Mouse (Mus musculus): ENCODE results near the gene Fam163a. TPM values are rescaled to one million over a fixed set of nuclear protein-coding genes. Genes with fewer than 3 reads are reported as not detected.

The Fam163a gene
- polyA plus RNA-seq, 1 experiment = 4.0 TPM

- TF ChIP-seq CTCF (IDR thresholded peaks at IDR 0.05; ENCODE audit: borderline replicate concordance, extremely low read depth, insufficient read depth, insufficient read length) (no peak), POLR2A (IDR thresholded peaks at IDR 0.05; ENCODE audit: borderline replicate concordance, extremely low read depth, insufficient read depth, insufficient read length, poor library complexity, severe bottlenecking) (no peak)
- no peak for DNase-seq (ENCODE audit: low read depth)
Observed at GRCm38 (mm10) chr1:156041451-156042241, 163.2 kb downstream of the Fam163a start.

GRCm38 (mm10) chr1:156040731-156041401, 164.0 kb downstream of the Fam163a start:
- DNase-seq (ENCODE audit: low read depth) = peak; percentile 96

GRCm38 (mm10) chr1:156039989-156040388, 164.8 kb downstream of the Fam163a start:
- peak; percentile 8 for DNase-seq (ENCODE audit: low read depth)

More at GRCm38 (mm10) chr1:156040731-156041401, 164.0 kb downstream of the Fam163a start:
- TF ChIP-seq POLR2A (IDR thresholded peaks at IDR 0.05; ENCODE audit: borderline replicate concordance, extremely low read depth, insufficient read depth, insufficient read length, poor library complexity, severe bottlenecking) (peak; percentile 93; the same call in 1 of the 2 replicates), CTCF (IDR thresholded peaks at IDR 0.05; ENCODE audit: borderline replicate concordance, extremely low read depth, insufficient read depth, insufficient read length) (no peak)

DNA sequence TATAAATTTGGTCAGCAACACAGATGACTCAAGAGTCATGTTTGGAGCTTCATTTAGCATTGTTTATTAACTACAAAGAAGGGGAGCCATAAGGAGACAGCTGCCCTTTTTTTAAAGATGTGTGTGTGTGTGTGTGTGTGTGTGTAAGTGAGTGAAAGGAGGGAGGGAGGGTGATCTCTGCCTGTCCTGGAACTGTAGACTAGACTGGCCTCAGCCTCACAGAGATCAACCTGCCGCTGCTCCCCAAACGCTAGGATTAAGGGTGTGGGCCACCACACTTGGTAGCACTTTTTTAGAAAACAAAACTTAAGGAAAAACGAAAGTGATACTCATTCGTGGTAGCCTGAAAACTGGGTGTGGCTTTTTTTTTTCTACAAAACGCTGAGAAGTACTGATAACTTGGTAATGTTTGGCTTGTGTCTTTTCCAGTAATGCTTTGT, 167.7 kb downstream of the Fam163a start:
- no peak for TF ChIP-seq CTCF (IDR thresholded peaks at IDR 0.05; ENCODE audit: borderline replicate concordance, extremely low read depth, insufficient read depth, insufficient read length)
- no peak for TF ChIP-seq POLR2A (IDR thresholded peaks at IDR 0.05; ENCODE audit: borderline replicate concordance, extremely low read depth, insufficient read depth, insufficient read length, poor library complexity, severe bottlenecking)

DNA sequence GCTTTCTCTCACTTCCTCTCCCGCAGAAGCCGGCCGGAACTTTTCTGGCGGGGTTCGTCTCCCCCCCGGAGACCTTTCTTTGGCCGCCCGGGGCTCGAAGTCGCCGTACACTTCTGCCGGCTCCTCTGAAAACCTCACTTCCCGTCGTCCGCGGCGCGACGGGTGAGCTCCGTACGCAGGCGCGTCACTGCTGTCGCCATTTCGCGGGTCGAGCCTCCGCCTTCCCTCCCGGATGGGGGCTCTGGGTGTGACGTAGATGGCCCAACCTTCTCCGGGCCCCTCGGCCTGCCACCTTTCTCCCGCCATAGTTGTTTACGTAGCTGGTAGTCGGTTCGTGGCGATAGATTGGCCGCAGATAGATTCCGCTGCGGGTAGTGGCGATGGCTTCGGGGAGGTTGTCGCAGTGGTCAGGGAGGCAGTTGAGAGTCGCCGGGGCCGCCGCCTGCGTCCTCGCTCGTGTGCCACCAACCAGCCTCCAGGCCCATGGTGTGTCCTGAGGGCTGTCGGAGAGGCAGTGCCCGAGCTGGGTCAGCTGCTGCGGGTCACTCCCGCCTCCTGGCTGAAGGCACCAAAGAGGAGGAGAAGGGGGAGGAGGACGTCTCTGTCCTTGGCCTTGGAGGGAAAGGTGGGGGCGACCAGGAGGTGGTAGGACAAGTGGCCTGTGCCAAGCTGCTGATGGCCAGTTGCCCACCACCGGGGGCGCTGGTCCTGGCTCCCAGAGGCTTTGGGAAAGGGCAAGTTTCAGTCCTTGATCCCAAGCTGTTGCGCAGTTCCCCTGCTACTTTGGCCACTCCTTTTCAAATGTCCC, 168.7 kb downstream of the Fam163a start, which contains the start of gene Tor1aip1:
Tor1aip1 (minus strand) TSS at position 551 of the 808 bp plus-strand sequence.
- TF ChIP-seq CTCF (IDR thresholded peaks at IDR 0.05; ENCODE audit: borderline replicate concordance, extremely low read depth, insufficient read depth, insufficient read length) = peak; percentile 77
- no peak for TF ChIP-seq POLR2A (IDR thresholded peaks at IDR 0.05; ENCODE audit: borderline replicate concordance, extremely low read depth, insufficient read depth, insufficient read length, poor library complexity, severe bottlenecking)
- DNase-seq (ENCODE audit: low read depth) = peak; percentile 99

More for the DNA sequence above, 167.7 kb downstream of the Fam163a start:
- no peak for DNase-seq (ENCODE audit: low read depth)

- peak; percentile 88 for DNase-seq (ENCODE audit: low read depth)
- peak; percentile 6; the same call in 1 of the 2 replicates for TF ChIP-seq POLR2A (IDR thresholded peaks at IDR 0.05; ENCODE audit: borderline replicate concordance, extremely low read depth, insufficient read depth, insufficient read length, poor library complexity, severe bottlenecking)
- TF ChIP-seq CTCF (IDR thresholded peaks at IDR 0.05; ENCODE audit: borderline replicate concordance, extremely low read depth, insufficient read depth, insufficient read length) = no peak
Observed at GRCm38 (mm10) chr1:156035269-156035929, 169.4 kb downstream of the Fam163a start, which contains the start of gene Tor1aip2. TSS of gene Tor1aip2 (plus strand) at chr1:156035403.

DNA sequence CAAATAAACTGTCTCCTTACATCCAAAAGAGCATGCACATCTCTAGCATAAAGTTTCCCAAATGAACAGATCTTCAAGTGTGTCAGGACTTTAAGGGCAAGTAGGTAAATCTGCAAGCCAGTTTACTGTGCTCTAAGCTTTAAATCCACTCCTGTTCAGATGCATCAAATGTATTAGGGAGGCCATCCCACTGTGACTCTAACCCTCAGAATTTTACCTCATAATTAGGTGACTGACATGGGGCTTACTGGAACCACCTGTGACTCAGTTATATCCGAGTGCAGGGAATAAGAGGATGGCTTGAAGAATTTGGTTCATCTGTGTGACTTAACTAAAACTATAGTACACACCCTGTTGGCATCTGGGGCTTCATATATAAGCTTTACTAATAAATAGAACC, 170.2 kb downstream of the Fam163a start:
- DNase-seq (ENCODE audit: low read depth) = no peak
- TF ChIP-seq POLR2A (IDR thresholded peaks at IDR 0.05; ENCODE audit: borderline replicate concordance, extremely low read depth, insufficient read depth, insufficient read length, poor library complexity, severe bottlenecking) (no peak), CTCF (IDR thresholded peaks at IDR 0.05; ENCODE audit: borderline replicate concordance, extremely low read depth, insufficient read depth, insufficient read length) (no peak)

DNA sequence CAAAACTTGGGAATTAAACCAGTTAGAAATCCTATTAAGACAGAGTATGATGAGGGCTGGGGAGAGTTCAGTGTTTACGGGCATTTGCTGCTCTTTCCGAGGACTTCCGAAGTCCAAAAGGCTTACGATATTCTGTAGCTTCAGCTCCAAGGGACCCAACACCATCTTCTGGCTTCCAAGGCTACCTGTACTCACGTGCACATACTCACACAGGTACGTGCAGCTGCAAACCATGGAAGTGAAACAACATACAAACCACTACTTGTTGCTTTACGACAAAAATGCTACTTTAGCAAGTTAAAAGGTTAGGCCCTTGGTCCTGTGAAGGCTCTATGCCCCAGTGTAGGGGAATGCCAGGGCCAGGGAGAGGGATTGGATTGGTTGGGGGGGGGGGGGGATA, 170.9 kb downstream of the Fam163a start:
- no peak for DNase-seq (ENCODE audit: low read depth)
- TF ChIP-seq CTCF (IDR thresholded peaks at IDR 0.05; ENCODE audit: borderline replicate concordance, extremely low read depth, insufficient read depth, insufficient read length) (no peak), POLR2A (IDR thresholded peaks at IDR 0.05; ENCODE audit: borderline replicate concordance, extremely low read depth, insufficient read depth, insufficient read length, poor library complexity, severe bottlenecking) (no peak)

DNA sequence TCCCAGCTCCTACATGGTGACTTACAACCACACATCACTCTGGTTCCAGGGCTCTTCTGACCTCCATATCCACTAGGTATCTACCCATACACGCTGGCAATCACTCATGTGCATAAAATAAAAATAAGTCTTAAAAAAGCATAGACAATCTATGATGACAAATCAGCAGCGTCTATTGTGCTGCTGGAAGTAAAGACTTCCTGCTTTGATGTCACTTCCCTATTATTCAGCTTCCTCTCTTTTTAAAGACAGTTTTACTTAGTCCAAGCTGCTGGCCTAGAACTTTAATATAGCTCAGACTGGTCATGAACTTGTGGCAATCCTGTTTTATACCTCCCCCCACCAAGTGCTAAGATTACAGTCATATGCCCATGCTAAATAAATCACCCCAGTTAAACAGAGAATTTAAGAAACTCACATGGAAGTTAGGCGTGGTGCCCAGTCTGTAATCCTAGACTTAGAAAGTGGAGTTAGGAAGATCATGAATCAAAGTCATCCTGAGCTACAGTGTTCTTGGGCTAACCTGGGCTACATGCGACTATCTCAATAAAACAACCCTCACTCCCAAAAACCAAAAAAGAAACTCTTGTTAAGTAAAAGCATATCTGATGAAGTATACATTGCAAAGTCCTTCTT, 176.4 kb downstream of the Fam163a start:
- TF ChIP-seq CTCF (IDR thresholded peaks at IDR 0.05; ENCODE audit: borderline replicate concordance, extremely low read depth, insufficient read depth, insufficient read length) (no peak), POLR2A (IDR thresholded peaks at IDR 0.05; ENCODE audit: borderline replicate concordance, extremely low read depth, insufficient read depth, insufficient read length, poor library complexity, severe bottlenecking) (no peak)
- DNase-seq (ENCODE audit: low read depth) = no peak

- no peak for TF ChIP-seq POLR2A (IDR thresholded peaks at IDR 0.05; ENCODE audit: borderline replicate concordance, extremely low read depth, insufficient read depth, insufficient read length, poor library complexity, severe bottlenecking)
- TF ChIP-seq CTCF (IDR thresholded peaks at IDR 0.05; ENCODE audit: borderline replicate concordance, extremely low read depth, insufficient read depth, insufficient read length) = no peak
- no peak for DNase-seq (ENCODE audit: low read depth)
Observed at GRCm38 (mm10) chr1:156027849-156028248, 177.0 kb downstream of the Fam163a start.

Other genes starting within 250 kb of the Fam163a start
- 10.9 and 14.0 TPM in 2 replicates for gene Cep350, start 231.8 kb downstream of the Fam163a start, polyA plus RNA-seq (2012; rRNA removed)
- 57.9 and 61.6 TPM in 2 replicates for gene Tor1aip2, start 169.6 kb downstream of the Fam163a start, polyA plus RNA-seq (2012; rRNA removed)
- gene Tor1aip1, start 168.5 kb downstream of the Fam163a start, polyA plus RNA-seq (2012; rRNA removed) = 8.6 and 14.6 TPM in 2 replicates
- 0.91 and 1.1 TPM in 2 replicates for gene Tdrd5, start 98.6 kb upstream of the Fam163a start, polyA plus RNA-seq (2012; rRNA removed)
- gene Nphs2, start 105.7 kb upstream of the Fam163a start, polyA plus RNA-seq (2012; rRNA removed) = 0.05 TPM in 2 replicates
- 46.3 and 64.0 TPM in 2 replicates for gene Gm2000, start 161.0 kb upstream of the Fam163a start, polyA plus RNA-seq (2012; rRNA removed)
- gene Axdnd1, start 216.1 kb upstream of the Fam163a start, polyA plus RNA-seq (2012; rRNA removed) = 0.15 and 0.19 TPM in 2 replicates

All from brain, embryonic 14.5 days (tissue).